Mouse (Mus musculus) cerebellum, postnatal 4 days (tissue): ENCODE measurements around the gene Hoxa7.

ENCODE experiments used
- DNase-seq, 2 experiments: peaks; one replicate each; pipeline ENCODE4 v3.0.0; 2022; ENCODE audit warnings: low spot score in 2 of 2, mixed read lengths in 1 of 2

Hoxa7 gene

GRCm38 (mm10) chr6:52239625-52240388, 18.2 kb upstream of the Hoxa7 start:
- no peak for DNase-seq

- DNase-seq = no peak
Measured at GRCm38 (mm10) chr6:52238976-52239375, 17.3 kb upstream of the Hoxa7 start.

GRCm38 (mm10) chr6:52238155-52238545, 16.5 kb upstream of the Hoxa7 start:
- no peak for DNase-seq

GRCm38 (mm10) chr6:52237346-52238154, 15.9 kb upstream of the Hoxa7 start:
- no peak for DNase-seq

GRCm38 (mm10) chr6:52236806-52237205, 15.2 kb upstream of the Hoxa7 start:
- no peak for DNase-seq

- no peak for DNase-seq
Measured at GRCm38 (mm10) chr6:52235866-52236265, 14.2 kb upstream of the Hoxa7 start.

- DNase-seq = no peak
Measured at GRCm38 (mm10) chr6:52235267-52235666, 13.6 kb upstream of the Hoxa7 start.

GRCm38 (mm10) chr6:52234428-52235140, 12.9 kb upstream of the Hoxa7 start:
- no peak for DNase-seq

GRCm38 (mm10) chr6:52233546-52234427, 12.1 kb upstream of the Hoxa7 start:
- DNase-seq = no peak

GRCm38 (mm10) chr6:52232984-52233545, 11.4 kb upstream of the Hoxa7 start:
- DNase-seq = no peak

GRCm38 (mm10) chr6:52232568-52232965, 10.9 kb upstream of the Hoxa7 start:
- no peak for DNase-seq

- no peak for DNase-seq
Measured at GRCm38 (mm10) chr6:52231885-52232567, 10.4 kb upstream of the Hoxa7 start.

- no peak for DNase-seq
Measured at GRCm38 (mm10) chr6:52230516-52231165, 9.0 kb upstream of the Hoxa7 start, which contains the start of gene Hoxa9. Gene Hoxa9 (minus strand): TSS chr6:52231089.

- no peak for DNase-seq
Measured at GRCm38 (mm10) chr6:52229558-52230416, 8.1 kb upstream of the Hoxa7 start.

GRCm38 (mm10) chr6:52228475-52229465, 7.1 kb upstream of the Hoxa7 start:
- no peak for DNase-seq

GRCm38 (mm10) chr6:52227470-52228222, 6.0 kb upstream of the Hoxa7 start:
- DNase-seq = no peak
